Mouse (Mus musculus) liver, adult (tissue): ENCODE data around the gene Zfp317.
A peak's percentile ranks its signal among the peaks of the same experiment; 100 is the strongest.

Experiments used
- GATA4 ChIP-seq: IDR thresholded peaks from 2 replicates; pipeline ENCODE4 v1.6.1; 2014; ENCODE audit warnings: mild to moderate bottlenecking, low read length; ENCODE audit not compliant: insufficient replicate concordance

The Zfp317 gene

GRCm38 (mm10) chr9:19621843-19622822 is at the start of gene Zfp317:
Gene Zfp317 (plus strand): TSS chr9:19622102.
- TF ChIP-seq GATA4 = peak; percentile 81; the same call in 1 of the 2 replicates

GRCm38 (mm10) chr9:19582317-19582716 is 39.6 kb upstream of the Zfp317 start, which contains the start of gene Olfr855:
Gene Olfr855 (plus strand): TSS chr9:19582617.
- no peak for TF ChIP-seq GATA4

- TF ChIP-seq GATA4 = no peak
These were observed 605 bp upstream of the Zfp317 start for GRCm38 (mm10) chr9:19621297-19621696.

GRCm38 (mm10) chr9:19629574-19629973 is 7.7 kb downstream of the Zfp317 start:
- TF ChIP-seq GATA4 = no peak

GRCm38 (mm10) chr9:19645193-19645592 is 23.3 kb downstream of the Zfp317 start:
- TF ChIP-seq GATA4 = no peak

GRCm38 (mm10) chr9:19690281-19690680 is 68.4 kb downstream of the Zfp317 start:
- TF ChIP-seq GATA4 = no peak

- no peak for TF ChIP-seq GATA4
These were observed 69.5 kb downstream of the Zfp317 start for GRCm38 (mm10) chr9:19691426-19691825.

- TF ChIP-seq GATA4 = no peak
These were observed 70.5 kb downstream of the Zfp317 start for GRCm38 (mm10) chr9:19692430-19692829.
